Mouse (Mus musculus) T-helper 1 cell (primary cell): ENCODE data around the gene Syt7.

Experiments
- in situ Hi-C: fragments of 300-600 bp; cut with MboI, MseI; formaldehyde crosslinking; loops from one replicate; pipeline ENCODE4 v1.15.1; 2025; ENCODE audit warnings: high pct_unique_total_duplicates

Gene Syt7

DNA sequence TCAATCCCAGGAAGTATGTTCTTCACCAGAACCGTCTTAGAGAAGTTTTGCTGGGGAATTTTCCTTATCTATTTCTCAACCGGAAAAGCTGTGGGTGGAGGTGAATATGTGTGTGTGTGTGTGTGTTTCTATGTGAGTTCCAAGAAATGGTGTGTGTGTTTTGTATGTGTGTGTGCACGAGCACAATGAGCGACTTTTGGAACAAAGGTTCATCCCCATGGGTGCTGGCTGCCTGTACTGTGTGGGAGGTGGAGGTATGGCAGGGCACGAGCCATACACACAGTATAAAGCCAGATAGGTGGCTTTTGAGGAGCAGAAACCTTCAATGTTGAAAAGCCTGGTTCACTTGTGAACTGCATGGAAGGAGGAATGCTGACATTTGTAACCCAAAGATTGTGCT lies 1.2 kb upstream of the Syt7 start:
- in situ Hi-C loops, result no loop called here

DNA sequence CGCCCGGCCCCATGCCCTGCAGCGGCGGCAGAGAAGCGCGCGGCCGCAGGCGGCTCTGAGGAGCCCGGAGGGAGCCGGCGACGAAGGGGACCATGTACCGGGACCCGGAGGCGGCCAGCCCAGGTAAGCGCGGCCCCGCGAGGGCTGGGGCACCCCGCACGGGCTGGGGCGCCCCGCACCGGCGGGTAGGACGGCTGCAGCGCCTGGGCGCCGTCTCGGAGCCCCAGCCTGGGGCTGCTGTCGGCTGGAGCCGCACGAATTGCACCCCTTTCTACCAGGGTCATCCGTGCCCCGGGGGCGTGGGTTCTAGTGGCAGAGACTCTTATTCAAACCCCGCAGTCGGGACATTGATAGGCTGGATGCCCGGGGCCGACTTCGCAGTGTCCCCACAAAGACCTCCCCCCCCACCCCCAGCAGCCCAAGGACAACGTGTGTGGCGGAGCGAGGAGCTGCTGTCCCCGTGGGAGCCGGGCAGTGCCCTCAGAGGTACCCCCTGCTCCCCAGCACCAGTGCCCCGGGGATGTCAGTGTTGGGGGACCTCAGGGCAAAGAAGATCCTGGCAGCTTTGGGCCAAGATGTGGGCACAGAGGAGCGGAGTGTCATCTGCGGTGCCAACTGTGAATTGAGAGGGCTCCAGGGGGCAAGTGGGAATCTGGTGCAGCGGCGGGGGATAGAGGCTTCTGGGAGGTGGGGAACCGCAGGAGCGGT lies 655 bp downstream of the Syt7 start:
- in situ Hi-C loops, result no loop called here

DNA sequence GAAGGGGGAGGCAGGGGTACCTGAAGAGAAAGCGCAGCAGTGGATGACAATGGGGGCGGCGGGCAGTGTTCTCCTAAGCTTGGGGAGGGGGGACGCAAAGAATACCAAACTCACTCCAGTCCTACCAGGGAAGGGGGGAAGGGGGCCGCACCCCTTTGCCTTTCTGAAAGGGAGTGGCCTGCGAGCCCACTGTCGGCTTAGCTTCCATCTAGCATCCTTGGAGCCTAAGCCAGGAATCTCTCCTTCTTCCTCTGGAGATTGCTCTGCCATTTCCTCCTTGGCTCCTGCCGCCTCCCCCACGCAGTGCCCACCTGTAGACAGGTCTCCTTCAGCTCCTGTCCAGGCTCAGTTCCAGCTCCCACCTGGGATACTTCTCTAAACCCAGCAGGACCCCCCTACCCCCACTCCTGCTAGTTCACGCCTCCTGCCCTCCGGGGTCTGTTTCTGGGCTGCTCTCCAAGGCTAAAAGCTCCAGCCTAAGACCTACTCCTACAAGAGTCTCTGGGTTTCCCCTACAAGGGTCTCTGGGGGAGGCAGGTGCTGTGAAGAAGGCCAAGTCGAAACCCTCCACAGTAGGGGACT lies 1.3 kb downstream of the Syt7 start:
- in situ Hi-C loops, result no loop called here

DNA sequence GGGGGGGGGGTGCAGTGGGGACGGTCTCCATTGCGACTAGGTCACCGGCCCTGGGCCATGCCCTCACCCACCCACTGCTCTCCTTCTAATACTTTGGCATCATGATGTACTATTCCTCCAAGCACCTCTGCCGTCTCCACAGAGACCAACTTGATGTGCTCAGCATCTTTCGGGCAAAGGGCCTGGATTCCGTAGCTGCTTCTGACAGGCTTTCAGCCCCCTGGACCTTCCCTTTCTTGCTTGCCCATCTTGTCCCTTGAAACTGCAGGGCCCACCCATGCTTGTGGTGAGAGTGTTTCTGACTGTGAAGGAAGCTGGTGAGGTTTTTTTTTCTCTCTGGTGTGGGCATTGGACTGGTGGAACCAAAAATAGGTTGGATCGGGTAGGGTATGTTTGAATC lies 2.1 kb downstream of the Syt7 start:
- in situ Hi-C loops, result no loop called here

DNA sequence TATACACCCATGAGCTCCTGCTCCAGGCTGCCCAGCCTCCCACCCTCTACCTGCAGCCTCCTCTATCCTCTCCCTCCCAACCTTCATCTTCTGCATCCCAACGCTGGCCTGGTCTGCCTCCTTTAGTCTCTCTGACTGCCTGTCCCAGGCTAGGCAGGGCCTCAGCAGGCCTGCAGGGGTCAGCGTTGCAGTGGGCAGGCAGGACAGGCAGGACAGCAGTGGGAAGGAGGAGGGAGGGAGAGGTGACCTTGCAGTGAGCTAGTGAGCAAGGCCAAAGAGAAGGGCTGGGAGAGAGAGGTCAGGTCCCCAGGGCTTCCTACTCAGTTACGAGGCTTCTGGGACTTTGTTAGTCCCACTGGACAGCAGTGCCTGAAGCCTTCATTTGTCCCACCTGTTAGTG lies 3.1 kb downstream of the Syt7 start:
- in situ Hi-C loops, result no loop called here

DNA sequence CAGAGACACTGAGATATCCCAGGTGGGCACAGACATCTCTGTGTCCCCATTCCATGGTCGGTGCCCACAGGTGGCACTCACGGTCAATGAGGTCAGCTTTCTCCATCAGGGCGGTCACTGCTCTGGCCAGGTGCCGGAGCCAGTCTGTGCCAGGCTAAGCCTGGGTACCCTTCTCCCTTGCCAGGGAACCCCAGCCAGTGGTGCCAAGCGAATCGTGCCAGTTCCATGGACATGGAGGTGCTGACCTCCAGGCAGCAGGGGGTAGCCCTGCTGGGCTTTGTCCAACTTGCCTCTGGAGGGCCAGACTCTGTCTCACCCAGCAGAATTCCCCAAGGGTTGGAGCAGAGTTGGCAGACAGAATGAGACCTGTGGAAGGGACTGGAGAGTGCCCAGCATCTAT lies 4.6 kb downstream of the Syt7 start:
- in situ Hi-C loops, result no loop called here

DNA sequence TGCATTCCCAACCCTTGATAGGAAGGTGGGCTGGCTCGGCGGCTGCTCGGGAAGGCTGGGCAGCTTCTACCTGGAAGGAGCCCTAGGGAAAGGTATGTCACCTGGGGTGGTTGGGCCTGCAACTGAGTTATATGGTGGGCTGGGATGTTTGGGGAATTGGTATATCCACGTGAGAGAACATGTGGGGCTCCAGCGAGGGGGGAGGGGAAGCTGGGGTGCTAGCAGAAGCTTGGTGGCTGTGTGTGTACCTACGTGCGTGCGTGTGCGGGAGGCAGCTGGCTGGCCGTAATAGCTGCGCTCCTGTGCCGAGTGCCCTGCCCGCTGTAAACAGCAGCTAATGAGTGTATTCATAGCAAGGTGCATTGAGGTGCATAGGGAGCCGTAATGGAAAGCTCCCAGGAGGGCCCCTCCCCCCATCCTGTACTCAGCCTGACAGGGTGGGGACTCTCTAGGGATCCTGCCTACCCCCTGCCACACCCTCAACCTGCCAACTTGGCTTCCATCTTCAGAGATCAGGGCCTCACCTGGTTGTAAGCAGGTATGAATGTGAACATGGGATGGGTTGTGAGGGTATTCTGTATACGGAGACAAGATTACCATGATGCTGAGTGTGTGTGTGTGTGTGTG lies 5.1 kb downstream of the Syt7 start:
- in situ Hi-C loops, result no loop called here

DNA sequence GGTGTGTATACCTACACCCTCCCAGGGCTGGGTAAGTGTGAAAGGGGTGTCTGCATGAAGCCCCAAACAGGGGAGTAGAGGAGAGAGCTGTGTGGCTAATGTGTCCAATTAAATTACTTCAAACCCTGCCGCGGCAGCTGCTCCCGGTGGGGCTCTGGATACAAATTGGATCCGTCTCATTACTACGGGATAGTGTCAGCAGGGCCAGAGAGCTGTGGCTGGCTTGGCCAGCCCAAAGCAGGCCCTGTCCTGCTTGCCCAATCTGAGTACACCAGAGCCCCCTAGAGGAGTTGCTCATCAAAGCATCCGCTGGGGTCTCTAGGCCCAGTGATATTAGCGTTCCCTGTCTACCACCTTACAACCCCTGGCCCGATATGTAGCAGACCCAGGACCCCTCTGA lies 6.3 kb downstream of the Syt7 start:
- in situ Hi-C loops, result no loop called here

DNA sequence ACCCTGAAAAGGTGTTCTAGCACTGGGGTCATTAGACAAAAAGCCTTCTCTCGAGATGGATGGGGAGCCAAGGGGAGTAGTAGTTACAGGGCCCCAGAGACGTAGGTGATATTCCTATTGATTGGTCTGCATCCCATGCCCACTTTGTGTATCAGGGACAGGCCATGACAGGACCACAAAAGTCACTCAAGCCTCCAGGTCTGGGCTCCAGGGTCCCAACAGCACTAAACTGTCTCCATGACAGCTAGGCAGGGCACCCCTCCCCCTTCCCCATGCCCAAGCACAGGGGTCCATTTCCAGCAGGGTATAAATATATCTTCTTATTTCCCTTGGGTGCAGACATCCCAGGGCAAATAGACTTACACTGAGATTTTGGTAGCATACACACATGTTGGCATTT lies 8.1 kb downstream of the Syt7 start:
- in situ Hi-C loops, result no loop called here

DNA sequence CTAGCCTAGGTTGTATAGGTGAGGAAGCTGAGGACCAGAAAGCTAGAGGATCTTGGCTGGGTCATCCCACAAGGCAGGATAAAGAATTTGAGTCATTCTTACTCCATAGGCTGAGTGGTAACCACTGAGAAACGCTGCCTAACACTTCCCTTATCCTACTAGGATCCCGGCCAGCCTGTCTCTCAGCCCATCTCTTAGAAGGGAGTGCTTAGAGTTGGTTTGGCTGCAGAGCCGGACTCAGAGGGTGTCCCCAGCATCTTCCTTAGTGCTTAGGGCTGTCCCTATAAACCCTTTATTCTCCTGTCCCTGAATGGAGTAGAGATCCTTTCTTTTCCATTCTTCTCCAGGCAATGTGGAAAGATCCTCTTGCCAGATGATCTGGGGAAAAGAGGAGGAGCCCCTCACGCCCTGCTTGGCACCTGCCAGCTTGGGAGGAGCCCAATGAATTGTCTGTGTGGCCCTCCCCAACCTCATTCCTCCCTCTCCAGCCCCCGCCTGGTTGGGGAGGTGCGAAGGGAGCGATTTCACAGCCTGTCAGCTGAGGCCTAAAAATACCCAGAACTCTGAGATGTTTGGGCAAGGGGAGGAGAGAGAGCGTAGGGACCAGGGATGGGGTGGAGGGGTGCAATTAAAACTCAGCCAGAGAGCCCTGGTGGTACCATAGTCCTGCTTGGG lies 8.7 kb downstream of the Syt7 start:
- in situ Hi-C loops, result no loop called here

DNA sequence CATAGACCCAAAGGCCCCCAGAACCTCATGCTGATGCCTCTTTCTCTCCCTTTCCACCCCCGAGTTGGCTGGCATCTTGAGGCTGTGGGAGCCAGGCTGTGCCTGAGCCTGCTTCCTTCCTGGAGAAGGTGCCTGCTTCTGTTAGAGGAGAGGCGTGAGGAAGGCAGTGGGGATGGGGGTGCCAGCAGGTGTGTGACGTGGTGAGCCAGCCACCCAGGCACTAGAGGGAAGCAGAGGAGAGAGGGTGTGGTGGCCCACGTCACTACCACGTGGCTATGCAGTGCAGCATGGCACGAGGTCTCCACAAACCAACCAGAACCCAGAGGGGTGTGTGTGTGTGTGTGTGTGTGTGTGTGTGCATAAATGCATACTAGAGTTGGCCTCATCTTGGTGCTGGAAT lies 9.4 kb downstream of the Syt7 start:
- in situ Hi-C loops, result no loop called here

DNA sequence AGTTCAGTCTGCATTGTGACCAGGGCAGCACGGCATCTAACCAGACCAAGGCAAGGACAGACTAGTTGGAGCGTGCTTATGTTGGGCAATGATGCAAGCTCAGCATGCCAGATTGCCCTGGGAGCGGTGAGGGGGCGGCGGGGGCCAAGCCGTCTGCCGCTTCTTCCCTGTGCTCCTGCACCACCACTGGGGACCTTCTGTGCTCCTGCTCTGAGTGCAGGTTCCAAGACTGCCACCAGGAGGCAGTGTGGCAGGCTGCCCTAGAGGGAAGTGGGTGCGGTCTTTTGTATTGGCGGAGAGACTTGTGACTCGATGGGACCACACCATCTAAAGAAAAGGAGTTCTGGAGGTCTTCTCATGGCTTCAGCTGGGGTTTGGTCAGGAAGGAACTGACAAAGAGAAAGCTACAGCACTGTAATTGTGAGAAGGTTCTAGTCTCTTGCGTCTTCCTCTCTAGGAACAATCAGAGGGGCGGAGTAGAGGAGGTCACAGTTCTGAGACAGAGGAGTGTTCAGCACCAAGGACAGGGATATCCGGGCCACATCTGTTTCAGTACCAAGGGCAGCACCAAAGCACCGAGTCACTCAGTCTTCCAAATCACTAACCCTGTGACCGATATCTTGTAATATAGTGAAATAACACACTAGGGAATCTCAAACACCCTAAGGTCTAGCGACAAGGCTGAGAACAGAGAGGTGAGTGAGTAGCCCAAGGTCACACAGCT lies 14.0 kb downstream of the Syt7 start:
- in situ Hi-C loops, result no loop called here

DNA sequence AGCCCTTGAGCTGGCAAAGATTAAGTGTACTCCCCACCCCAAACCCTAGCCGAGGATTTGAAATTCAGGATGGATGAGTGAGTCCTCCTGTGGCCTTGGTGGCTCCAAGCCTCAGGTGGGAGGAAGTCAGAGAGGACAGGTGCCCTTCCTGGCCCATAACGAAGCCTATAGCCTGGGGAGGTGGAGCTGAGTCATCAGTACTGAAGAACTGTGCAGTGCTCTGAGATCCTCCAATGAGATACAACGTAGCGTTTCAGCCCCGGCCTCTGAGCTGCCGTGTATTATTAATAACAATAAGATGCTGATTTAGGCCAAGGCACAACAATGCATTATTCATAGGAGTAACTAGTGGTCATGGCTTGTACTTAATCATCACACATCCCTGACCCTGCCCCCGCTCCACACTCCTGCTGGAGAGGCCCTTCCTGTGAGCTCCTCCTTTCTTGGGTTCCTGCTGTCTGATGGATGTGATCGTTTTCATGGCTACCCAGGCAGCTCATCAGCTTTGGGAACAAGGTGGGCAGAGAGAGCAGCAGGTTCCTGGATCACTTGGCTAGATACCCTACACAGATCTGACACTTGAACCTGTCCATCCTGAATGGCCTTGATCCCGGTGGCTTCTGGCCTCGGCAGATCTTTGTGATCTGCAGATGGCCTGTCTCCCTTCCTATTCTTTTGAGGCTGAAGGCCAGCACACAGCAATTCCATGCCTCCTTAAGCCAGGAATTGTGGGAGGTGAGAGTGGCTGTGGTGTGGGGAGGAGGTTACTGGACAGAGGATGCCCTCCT lies 14.9 kb downstream of the Syt7 start:
- in situ Hi-C loops, result no loop called here

DNA sequence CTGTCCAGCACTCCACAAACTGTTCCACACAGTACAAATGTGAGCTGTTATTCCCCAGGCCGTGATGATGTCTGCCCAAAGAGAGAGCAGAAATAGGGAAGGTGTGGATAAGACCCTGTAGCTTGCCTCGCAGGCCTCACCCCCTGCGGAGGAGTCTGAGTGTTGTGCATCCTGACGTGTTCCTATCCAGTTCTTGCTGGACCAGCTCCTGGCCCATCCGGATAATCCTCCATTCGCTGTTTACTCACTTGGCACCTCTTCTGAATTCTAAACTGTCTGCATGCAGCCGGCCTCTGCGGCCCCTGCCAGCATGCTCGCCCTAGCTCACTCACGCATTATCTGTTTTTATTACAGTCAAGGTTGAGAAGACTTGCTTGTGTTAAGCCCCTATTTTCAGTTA lies 15.5 kb downstream of the Syt7 start:
- in situ Hi-C loops, result no loop called here

DNA sequence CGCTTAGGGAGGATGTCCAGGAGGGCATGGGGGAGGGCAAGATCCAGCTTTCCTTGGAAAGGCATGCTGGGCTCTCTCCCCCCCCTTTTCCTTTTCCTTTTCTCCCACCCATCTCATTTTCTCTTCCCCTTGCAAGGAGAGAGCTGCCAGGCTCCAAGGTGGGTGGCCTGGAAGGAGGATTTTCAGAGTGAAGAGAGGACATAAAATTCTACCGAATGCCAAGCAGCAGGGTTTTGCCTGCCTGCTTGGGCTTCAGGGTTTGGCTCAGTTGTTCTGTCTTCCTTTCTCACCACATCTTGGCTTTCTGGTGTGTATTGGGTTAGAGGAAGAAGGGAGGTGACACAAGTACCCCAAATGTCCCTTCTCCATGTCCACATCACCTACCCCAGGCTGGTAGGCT lies 16.0 kb downstream of the Syt7 start:
- in situ Hi-C loops, result no loop called here

DNA sequence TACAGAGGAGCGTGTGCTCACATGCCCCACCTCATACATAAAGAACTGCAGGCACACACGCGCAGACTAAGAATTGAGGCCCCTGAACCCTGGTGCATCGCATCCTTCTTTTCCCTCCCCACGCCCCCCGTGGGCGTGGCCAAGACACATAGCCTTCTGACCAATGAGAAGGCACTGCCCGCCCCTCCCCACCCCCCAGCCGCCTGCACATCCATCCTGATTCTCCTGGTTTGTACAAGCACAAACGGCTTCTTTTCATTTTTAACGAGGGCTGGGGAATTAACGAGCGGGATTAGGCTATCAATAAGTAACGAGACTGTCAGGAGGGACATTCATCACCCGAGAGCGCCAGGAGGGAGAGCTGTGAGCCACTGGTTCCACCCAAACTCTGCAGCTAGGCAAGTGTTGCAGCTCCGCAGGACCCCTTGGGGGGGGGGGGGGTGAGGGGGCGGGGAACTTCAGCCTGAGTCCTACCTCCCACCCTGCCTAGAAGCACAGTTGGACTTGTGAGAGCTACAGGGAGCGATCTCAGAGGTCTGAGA lies 24.9 kb downstream of the Syt7 start:
- in situ Hi-C loops, result no loop called here

DNA sequence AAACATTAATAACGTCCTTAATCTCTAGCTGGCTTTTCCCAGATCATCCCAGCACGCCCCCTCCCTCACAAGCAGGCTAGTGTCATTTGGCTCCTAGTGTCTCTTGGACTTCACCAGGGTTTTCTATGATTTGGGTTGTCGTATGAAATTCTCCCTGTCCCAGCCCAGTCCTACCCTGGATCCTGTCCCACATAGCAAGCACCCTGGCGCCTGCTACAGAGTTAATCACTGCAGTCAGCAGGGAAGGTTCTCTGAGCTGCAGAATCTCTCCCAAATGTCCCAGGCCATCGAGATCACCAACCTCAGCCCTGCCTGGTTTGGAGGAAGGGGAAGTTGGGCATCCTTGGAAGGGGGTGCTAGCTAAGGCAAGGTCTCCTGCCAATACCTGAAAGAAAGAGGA lies 26.6 kb downstream of the Syt7 start:
- in situ Hi-C loops, result no loop called here

DNA sequence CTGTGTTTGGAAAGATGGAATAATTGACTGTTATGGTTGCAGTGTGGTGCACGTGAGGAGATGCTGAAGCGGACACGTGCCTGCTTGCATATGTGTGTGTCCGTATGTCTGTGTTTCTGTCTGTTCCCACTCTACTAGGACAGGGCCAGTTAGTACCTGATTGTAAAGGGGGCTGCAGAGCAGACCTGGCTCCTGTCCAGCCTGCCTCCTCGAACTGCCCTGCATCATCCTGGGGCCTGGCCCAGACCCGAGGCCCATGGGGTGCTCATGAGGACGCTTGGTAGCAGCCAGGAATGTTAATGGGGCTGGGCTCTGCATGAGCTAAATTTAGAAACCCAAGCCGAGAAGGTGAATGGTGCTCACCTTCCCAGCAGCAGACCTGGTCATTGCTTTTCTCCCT lies 28.0 kb downstream of the Syt7 start:
- in situ Hi-C loops, result no loop called here

DNA sequence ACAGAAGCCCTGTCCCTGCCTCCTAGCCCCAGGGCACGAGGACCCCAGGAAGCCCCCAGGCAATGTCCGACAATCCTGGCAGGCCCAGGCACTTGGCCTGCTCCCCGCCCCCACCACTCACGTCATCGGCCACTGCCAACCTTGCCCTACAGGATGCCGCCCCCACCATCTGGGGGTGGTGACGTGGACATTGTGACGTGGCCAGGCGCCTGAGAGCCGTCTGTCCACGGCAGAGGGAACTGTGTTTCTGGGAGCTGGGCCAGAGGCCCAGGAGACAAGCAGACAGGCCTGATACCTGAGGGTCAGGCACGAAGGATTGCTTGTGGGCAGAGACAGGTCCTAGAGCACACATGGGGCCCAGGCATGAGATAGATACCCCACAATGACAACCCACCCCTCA lies 28.5 kb downstream of the Syt7 start:
- in situ Hi-C loops, result no loop called here

DNA sequence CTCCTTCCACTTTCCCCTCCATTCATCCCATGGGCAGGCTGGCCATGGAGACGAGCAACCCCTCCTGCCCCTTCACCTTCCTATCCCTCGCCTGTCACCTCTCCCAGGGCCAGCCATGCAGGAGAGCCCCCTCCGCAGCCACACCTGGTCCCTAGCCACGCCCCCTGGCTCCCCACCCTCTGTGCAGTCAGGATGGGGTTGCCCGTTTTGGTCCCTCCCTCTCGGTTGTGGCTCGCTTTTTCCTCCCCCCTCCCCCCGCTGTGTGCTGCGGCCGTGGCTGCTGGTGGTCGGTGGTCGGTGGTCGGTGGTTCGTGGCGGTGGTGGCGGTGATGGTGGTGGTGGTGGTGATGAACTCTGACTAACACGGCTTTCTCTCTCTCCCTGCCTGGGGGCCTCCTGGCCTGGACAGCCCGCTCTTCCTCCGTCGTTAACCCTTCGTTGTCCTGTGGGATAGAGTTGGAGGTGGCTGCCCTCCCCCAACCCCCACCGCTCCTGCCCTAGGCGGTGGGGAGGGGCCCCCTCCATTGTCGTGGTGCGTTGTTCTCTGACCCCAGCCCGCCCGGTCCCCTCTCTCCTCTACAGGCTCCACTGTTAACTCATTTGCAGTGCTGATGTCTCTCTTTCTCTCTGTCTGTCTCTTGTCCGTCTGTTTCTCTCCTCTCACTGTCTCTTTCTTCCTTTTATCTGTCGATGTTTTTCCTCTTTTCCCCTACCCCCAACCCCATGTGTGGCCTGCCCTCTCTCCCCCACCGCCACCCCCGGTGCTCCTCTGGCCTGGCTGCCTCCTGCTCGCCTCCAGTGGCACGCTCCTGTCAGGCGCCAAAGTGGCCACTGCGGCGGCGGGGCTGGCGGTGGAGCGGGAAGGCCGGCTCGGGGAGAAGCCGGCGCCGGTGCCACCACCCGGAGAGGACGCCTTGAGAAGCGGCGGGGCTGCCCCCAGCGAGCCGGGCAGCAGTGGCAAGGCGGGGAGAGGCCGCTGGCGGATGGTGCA lies 33.4 kb downstream of the Syt7 start:
- in situ Hi-C loops, result no loop called here
